Mouse (Mus musculus) cerebellum, adult 2 months (tissue): Measurements from ENCODE around the gene Olfr1002. TPM values are rescaled to one million over a fixed set of nuclear protein-coding genes. Genes with fewer than 3 reads are reported as not detected.
"Not testable (repeated sequence)": the region's sequence is repeated elsewhere in the genome, so short reads cannot be mapped to it uniquely, and the experiment has no call there.

Source experiments
- DNase-seq, 2 experiments: peaks; one replicate each; pipeline ENCODE4 v3.0.0; 2021
- H3K27ac ChIP-seq: fragments of 200-500 bp; 2 replicates; pipeline ENCODE4 v1.5.1; 2012; ENCODE audit warnings: low read length, control low read depth, inconsistent platforms; ENCODE audit not compliant: insufficient read depth
- H3K27me3 ChIP-seq: fragments of 200-500 bp; 2 replicates; pipeline ENCODE4 v1.6.1; 2012; ENCODE audit warnings: inconsistent platforms, mild to moderate bottlenecking, low read length, moderate library complexity; ENCODE audit not compliant: control insufficient read depth, insufficient read depth
- H3K4me1 ChIP-seq: fragments of 200-500 bp; 2 replicates; pipeline ENCODE4 v1.6.1; 2011; ENCODE audit warnings: low read length; ENCODE audit not compliant: control insufficient read depth, insufficient read depth
- H3K4me3 ChIP-seq: fragments of 200-500 bp; replicated peaks from 2 replicates; pipeline ENCODE3; 2011; ENCODE audit warnings: mild to moderate bottlenecking, low read depth, low read length, control low read depth; ENCODE audit not compliant: insufficient read depth
- CTCF ChIP-seq: fragments of 200-500 bp; IDR thresholded peaks from 2 replicates; pipeline ENCODE4 v1.5.1; 2011; ENCODE audit warnings: low read depth, mild to moderate bottlenecking, control low read depth, low read length, moderate library complexity, borderline replicate concordance; ENCODE audit not compliant: insufficient read depth
- POLR2A ChIP-seq: fragments of 200-500 bp; IDR thresholded peaks from 2 replicates; pipeline ENCODE4 v1.6.1; 2011; ENCODE audit warnings: low read length, control low read depth, borderline replicate concordance; ENCODE audit not compliant: insufficient read depth
- WGBS: fragments of 180-500 bp; shearing (Covaris S2); methylation state at CpG from one replicate; pipeline ENCODE4 v1.1.7; 2018; 5-methylcytosine and 5-hydroxymethylcytosine counted together
- polyA plus RNA-seq: library from polyadenylated mRNA; depleted of rRNA; stranded (reverse); fragments of >200 nt; gene quantifications from 2 replicates; pipeline ENCODE4 v1.2.3, GENCODE M21; 2012; rRNA removed

Olfr1002 gene
- not detected in 2 replicates for polyA plus RNA-seq

DNA sequence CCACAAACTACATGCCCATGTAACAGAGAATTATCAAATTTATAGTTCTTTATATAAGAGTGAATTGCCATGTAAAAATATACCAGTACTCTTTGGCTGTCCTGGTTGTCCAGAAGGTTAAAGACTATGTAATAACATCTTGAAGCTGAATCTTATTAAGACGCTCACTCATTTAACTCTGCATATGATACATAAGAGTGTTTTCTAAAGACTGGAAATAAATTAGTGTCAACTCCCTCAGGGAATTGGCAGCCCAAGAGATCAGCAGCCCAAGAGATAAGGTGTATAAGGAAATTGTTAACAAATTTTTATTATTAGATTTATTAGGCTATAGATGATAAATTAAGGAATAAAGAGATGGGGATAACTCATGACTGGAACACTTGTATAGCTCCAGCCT is at the start of gene Olfr1002:
Gene Olfr1002 (minus strand): TSS at position 101 of the 400 bp plus-strand sequence.
- WGBS: 87% methylated on average over 1 of the region's 1 CpGs
- no peak for DNase-seq
- no peak within 1 kb of the TSS for H3K4me3 ChIP-seq
- no peak within 1 kb of the TSS for H3K27ac ChIP-seq
- H3K27me3 ChIP-seq: no peaks in the 10 kb centered on the region
- no peaks in the 10 kb centered on the region for H3K4me1 ChIP-seq
- TF ChIP-seq CTCF: no peak
- TF ChIP-seq POLR2A: no peak

DNA sequence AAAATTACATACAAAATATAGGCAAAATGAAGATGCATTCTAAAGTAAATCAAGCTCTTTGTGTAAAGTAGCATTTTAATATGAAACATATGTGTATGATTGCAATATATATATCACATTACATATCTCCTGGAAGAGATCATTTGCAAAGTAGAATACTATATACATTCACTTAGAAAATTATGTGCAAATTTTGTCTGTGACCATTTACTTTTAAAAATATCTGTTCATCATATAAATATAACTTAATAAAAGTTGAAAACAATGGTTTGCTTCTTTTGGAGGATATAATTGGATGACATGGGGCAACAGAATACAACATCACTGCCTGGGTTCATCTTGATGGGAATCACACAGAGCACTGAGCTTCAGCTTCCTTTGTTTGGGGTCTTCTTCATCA is 38.6 kb upstream of the Olfr1002 start, which contains the start of gene Olfr1008:
Gene Olfr1008 (plus strand): TSS at position 301 of the 400 bp plus-strand sequence.
- H3K27ac ChIP-seq: no peak within 1 kb of the TSS
- H3K4me1 ChIP-seq: no peaks in the 10 kb centered on the region
- TF ChIP-seq POLR2A (no peak), CTCF (no peak)
- DNase-seq: no peak
- H3K4me3 ChIP-seq: no peak within 1 kb of the TSS
- no peaks in the 10 kb centered on the region for H3K27me3 ChIP-seq

DNA sequence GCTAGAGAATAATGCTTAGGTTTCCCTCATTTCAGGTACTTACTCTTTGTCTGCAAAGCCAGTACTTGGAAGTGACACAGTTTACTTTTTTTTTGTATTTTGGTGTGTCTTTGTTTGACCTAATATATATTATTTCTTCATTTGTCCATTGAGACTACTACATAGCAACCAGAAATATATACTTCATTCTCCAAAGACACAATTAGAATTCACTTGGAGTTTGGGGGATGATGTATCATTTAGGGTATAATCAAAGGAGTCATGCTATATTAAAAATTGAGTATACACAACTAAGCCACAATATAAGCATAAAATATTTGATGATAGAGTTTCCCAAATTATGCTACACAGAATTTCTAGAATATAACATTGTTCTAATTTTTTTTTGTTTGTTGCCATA is 28.2 kb upstream of the Olfr1002 start, which contains the start of gene Olfr1006:
Gene Olfr1006 (minus strand): TSS at position 101 of the 400 bp plus-strand sequence.
- Histone ChIP-seq H3K4me1 (no peaks in the 10 kb centered on the region), H3K27me3 (no peaks in the 10 kb centered on the region), H3K4me3 (no peak within 1 kb of the TSS), H3K27ac (no peak within 1 kb of the TSS)
- TF ChIP-seq POLR2A (no peak), CTCF (no peak)
- no peak for DNase-seq

DNA sequence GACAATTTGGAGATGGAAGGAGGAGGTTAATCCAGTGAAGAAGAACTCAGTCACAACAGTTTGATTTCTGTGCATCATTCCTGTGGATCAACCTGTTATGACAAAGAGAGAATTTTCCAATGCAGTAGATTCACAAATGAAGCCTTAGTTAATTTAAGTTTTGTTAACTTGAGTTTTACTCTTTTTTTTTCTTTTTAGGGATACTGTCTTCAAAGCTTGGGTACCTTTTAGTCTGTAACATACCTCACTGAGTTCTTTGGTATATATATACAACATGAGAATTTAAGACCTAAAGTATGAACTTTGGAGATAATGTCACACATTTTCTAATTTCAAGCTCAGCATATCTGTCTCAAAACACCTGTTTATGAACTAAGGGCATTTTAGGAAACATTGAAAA is 13.9 kb upstream of the Olfr1002 start, which contains the start of gene Olfr154:
Gene Olfr154 (minus strand): TSS at position 101 of the 400 bp plus-strand sequence.
- not testable (repeated sequence) for H3K4me3 ChIP-seq, H3K4me1 ChIP-seq, H3K27me3 ChIP-seq, H3K27ac ChIP-seq, DNase-seq

DNA sequence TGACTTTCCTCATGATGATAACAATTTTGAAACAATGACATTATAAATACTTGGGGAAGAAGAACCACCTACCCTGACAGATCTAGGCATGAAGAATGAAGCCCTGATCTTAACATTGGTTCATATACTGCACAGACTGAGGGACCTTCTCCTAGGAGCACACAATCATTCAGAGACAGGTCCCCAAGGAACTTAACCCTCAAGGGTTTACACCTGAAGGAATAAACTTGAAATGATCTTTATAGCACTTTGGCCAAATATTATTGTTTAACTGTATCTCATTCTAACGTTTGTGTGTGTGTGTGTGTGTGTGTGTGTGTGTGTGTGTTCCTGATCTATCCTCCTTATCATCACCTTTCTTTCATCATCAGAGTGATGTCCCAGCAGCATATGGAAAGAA is 38.7 kb downstream of the Olfr1002 start, which contains the start of gene Olfr1000:
Gene Olfr1000 (minus strand): TSS at position 101 of the 400 bp plus-strand sequence.
- TF ChIP-seq CTCF: no peak
- TF ChIP-seq POLR2A: no peak
- H3K4me3 ChIP-seq: no peak within 1 kb of the TSS
- H3K27ac ChIP-seq: no peak within 1 kb of the TSS
- DNase-seq: no peak
- 73% methylated on average over 1 of the region's 1 CpGs for WGBS
- H3K4me1 ChIP-seq: no peaks in the 10 kb centered on the region
- no peaks in the 10 kb centered on the region for H3K27me3 ChIP-seq

Other genes with a start within 250 kb of the Olfr1002 start
- not detected in 2 replicates for gene Olfr992, start 241.2 kb downstream of the Olfr1002 start, polyA plus RNA-seq
- gene Olfr993, start 235.8 kb downstream of the Olfr1002 start, polyA plus RNA-seq: not detected in 2 replicates
- gene Olfr994, start 214.3 kb downstream of the Olfr1002 start, polyA plus RNA-seq: not detected in 2 replicates
- gene Olfr995, start 207.1 kb downstream of the Olfr1002 start, polyA plus RNA-seq: not detected in 2 replicates
- gene 4833423E24Rik, start 131.7 kb downstream of the Olfr1002 start, polyA plus RNA-seq: 0.11 and 0.13 TPM in 2 replicates
- gene Olfr996, start 71.5 kb downstream of the Olfr1002 start, polyA plus RNA-seq: not detected in 2 replicates
- not detected in 2 replicates for gene Olfr998, start 61.8 kb downstream of the Olfr1002 start, polyA plus RNA-seq
- gene Olfr1000, start 38.8 kb downstream of the Olfr1002 start, polyA plus RNA-seq: not detected in 2 replicates
- not detected in 2 replicates for gene Olfr154, start 13.8 kb upstream of the Olfr1002 start, polyA plus RNA-seq
- gene Olfr1006, start 28.1 kb upstream of the Olfr1002 start, polyA plus RNA-seq: not detected in 2 replicates
- not detected in 2 replicates for gene Olfr1008, start 38.7 kb upstream of the Olfr1002 start, polyA plus RNA-seq
- gene Olfr1009, start 64.7 kb upstream of the Olfr1002 start, polyA plus RNA-seq: not detected in 2 replicates
- not detected in 2 replicates for gene Olfr1012, start 112.1 kb upstream of the Olfr1002 start, polyA plus RNA-seq
- not detected in 2 replicates for gene Olfr1013, start 116.4 kb upstream of the Olfr1002 start, polyA plus RNA-seq
- not detected in 2 replicates for gene Olfr1014, start 122.0 kb upstream of the Olfr1002 start, polyA plus RNA-seq
- not detected in 2 replicates for gene Olfr1015, start 131.3 kb upstream of the Olfr1002 start, polyA plus RNA-seq
- not detected in 2 replicates for gene Olfr1016, start 151.8 kb upstream of the Olfr1002 start, polyA plus RNA-seq
- gene Olfr1018, start 167.8 kb upstream of the Olfr1002 start, polyA plus RNA-seq: not detected in 2 replicates
- gene Olfr1019, start 194.8 kb upstream of the Olfr1002 start, polyA plus RNA-seq: not detected in 2 replicates
- gene Olfr1020, start 196.3 kb upstream of the Olfr1002 start, polyA plus RNA-seq: not detected in 2 replicates
- gene Olfr1022, start 217.9 kb upstream of the Olfr1002 start, polyA plus RNA-seq: not detected in 2 replicates
- gene Olfr1023, start 234.9 kb upstream of the Olfr1002 start, polyA plus RNA-seq: not detected in 2 replicates